Mouse (Mus musculus) left cerebral cortex, adult 2 months (tissue): ENCODE measurements at regions not wholly inside any gene's neighbourhood (a gene's known extent, or its start where the extent isn't known, plus 50 kb on each side); places are given as distances from the start of the nearest gene placed in this dataset.

Experiments
- DNase-seq, 2 experiments: peaks; one replicate each; pipeline ENCODE4 v3.0.0; 2021 to 2022; ENCODE audit warnings: low spot score in 2 of 2, mixed read lengths in 1 of 2; ENCODE audit errors: extremely low spot score in 1 of 2
- H3K27ac ChIP-seq: fragments of 200-600 bp; 2 replicates; pipeline ENCODE4 v1.8.1; 2022
- H3K4me3 ChIP-seq: fragments of 200-600 bp; 2 replicates; pipeline ENCODE4 v1.8.1; 2022
- CTCF ChIP-seq: fragments of 200-600 bp; IDR thresholded peaks from 2 replicates; pipeline ENCODE4 v1.8.1; 2022; ENCODE audit warnings: antibody characterized with exemption, mild to moderate bottlenecking, moderate library complexity
- intact Hi-C: fragments of 180-260 bp; cut with DNase I; formaldehyde crosslinking; loops from one replicate; pipeline ENCODE4 v1.15.1; 2025

DNA sequence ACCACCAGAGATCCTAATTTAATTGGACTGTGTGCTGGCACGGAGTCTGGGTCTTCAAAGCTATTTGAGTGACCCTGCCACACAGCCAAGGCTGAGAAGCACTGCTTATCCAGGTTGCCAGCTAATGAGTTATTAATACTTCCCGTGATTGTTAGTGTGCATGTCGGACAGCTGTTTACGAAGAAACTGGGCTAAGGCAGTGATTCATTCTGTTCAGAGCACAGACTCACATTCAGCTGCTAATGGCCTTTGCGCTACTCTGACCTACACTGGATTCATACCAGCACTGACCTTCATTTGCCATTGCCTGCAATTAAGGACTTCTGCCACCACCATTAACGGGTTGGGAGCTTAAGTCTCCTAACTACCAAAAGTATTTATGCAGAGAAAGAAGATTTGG lies 156.7 kb upstream of the Dppa4 start:
- intact Hi-C loops: no loop called here
- DNase-seq: peak in 1 of 2 experiments; percentile 9
- Histone ChIP-seq H3K4me3 (no peak overlapping the region), H3K27ac (no peak overlapping the region)
- TF ChIP-seq CTCF: no peak

DNA sequence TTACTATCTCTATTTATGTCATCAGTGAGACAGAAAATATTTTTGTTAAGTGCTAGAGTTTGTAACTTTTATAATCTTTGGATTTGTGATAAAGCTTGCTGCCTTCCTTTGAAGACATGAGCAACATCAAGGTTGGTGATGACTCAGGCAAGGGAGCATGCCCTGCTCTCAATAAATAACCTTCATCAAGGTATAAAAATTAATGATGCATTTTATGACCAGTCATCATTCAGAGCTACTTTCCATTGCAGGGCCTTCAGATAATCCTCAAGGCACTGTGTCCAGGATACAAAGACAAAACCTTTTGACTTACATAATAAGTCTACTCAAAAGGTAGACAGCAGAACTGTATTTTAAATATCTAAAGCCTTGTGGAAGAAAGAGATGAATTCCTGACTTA lies 156.2 kb upstream of the Dppa4 start:
- intact Hi-C loops: no loop called here
- no peak overlapping the region for H3K4me3 ChIP-seq
- DNase-seq: no peak
- no peak for TF ChIP-seq CTCF
- no peak overlapping the region for H3K27ac ChIP-seq

DNA sequence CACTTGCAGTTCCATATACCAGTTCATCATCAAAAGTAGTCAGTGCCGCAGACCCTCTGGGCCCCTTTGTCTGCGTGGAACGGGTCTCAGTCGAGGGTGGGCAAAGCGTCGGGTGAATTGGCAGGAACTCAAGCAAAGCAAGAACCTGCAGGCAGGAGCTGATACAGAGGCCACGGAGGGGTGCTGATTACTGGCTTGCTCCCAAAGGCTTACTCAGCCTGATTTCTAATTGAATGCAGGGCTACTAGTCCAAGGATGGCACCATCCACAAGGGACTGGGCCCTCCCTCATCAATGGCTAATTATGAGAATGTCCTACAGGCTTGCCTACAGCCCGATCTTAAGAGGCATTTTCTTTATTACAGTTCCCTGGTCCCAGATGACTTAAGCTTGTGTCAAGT lies 128.2 kb upstream of the Dppa4 start:
- Histone ChIP-seq H3K27ac (no peak overlapping the region), H3K4me3 (no peak overlapping the region)
- intact Hi-C loops: no loop called here
- DNase-seq: no peak
- TF ChIP-seq CTCF: no peak

DNA sequence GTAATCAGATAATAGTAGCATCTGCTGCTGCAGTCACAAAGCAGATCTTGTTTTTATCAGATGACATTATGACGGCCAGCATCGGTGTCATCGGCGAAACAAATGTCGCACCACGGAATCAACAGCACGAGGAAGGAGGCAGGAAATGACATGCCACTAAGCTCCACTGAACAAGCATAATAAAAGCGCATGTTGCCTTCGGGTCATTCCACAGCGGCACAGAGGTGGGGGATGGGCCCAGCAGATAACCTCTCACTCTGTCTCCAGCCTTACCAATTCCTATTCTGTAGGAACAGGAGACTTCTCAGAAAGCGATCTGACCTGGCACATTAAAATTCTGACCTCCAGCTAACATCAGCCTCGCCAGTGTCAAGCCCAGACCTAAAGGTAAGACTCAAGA lies 93.1 kb upstream of the Dppa4 start:
- no peak for DNase-seq
- no peak overlapping the region for H3K4me3 ChIP-seq
- intact Hi-C loops: no loop called here
- no peak for TF ChIP-seq CTCF
- H3K27ac ChIP-seq: no peak overlapping the region

DNA sequence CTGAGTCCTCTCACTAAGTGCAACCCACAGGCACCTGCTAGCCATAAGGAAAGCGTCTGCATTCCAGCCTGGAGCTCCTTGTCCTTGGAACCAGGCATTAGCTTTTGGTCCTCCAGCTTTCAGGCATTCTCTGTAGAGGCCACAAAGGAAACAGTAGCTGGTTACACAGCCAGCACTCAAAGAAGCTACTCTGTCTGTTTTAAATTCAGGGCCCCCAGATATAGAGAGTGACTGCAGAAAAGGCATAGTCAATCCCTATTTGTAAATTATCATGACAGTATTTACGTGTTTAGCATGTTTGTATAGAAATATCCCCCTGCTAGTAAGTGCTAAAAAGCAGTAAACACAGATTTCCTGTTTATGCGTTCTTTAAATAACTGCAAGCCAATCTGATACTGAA lies 91.3 kb upstream of the Dppa4 start:
- Histone ChIP-seq H3K4me3 (no peak overlapping the region), H3K27ac (no peak overlapping the region)
- TF ChIP-seq CTCF: no peak
- intact Hi-C loops: no loop called here
- DNase-seq: no peak

DNA sequence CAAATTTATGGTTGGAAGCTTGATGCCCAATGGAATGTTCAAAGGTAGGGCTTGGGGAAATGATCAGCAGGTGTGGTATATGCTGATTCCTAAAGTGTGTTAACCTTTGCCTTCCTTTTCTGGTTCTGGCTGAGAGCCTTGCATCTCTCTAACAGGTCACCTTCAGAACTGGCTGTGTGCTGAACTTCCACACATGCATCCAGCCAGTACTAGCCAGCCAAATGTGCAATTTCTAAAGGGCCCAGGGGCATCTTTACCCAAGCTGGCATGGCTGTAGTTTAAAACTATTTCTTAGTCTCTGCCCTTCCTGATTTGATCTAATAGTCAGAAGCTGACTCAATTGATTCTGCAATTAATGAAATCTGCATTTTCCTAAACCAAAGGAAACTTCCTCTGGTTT lies 68.6 kb upstream of the Dppa4 start:
- DNase-seq: no peak
- no peak overlapping the region for H3K27ac ChIP-seq
- intact Hi-C loops: no loop called here
- no peak for TF ChIP-seq CTCF
- H3K4me3 ChIP-seq: no peak overlapping the region
